32 mouse cellular contexts compared by ENCODE assay signal in genomic region chr19:42734982-42735381, GRCm38 (mm10). TPM values are rescaled to one million over a fixed set of nuclear protein-coding genes. Genes with fewer than 3 reads are reported as not detected.
DNase-seq lines count a peak whose midpoint lies in the region; ATAC-seq and TF ChIP-seq lines count a peak whose summit lies in the region.
"Had no signal": no experiment of that assay in that cellular context is flagged by ENCODE, and none has a peak within 500 bp of the region (broad histone marks: within the 10 kb centered on the region; RNA-seq: fewer than 3 reads in every experiment).

No protein-coding gene starts in this region.

- H3K9me3 ChIP-seq in MEL (replicated peaks; ENCODE audit: insufficient read depth, low read length): no peaks in the 10 kb centered on the region
- H3K9me3 ChIP-seq: embryonic facial prominence, embryonic 10.5 days; embryonic facial prominence, embryonic 15.5 days; forebrain, embryonic 12.5 days; heart, embryonic 10.5 days; heart, embryonic 15.5 days; hindbrain, embryonic 13.5 days; limb, embryonic 10.5 days; limb, embryonic 15.5 days; liver, embryonic 15.5 days had no signal

- TF ChIP-seq CTCF in MEL (IDR thresholded peaks at IDR 0.05 in 2 of 3, conservative IDR thresholded peaks at IDR 0.05 in 1 of 3; ENCODE audit: control insufficient read depth in 1 of 3, insufficient read depth in 1 of 3, low read depth in 2 of 3, low read length in 3 of 3, poor library complexity in 1 of 3, severe bottlenecking in 1 of 3): no peak

- H3K27ac ChIP-seq in MEL (ENCODE audit: control insufficient read depth, low read depth, low read length): peak overlapping the region; percentile 23
- H3K27ac ChIP-seq: embryonic facial prominence, embryonic 10.5 days; embryonic facial prominence, embryonic 15.5 days; forebrain, embryonic 12.5 days; heart, embryonic 10.5 days; heart, embryonic 15.5 days; hindbrain, embryonic 13.5 days; limb, embryonic 10.5 days; limb, embryonic 15.5 days; liver, embryonic 15.5 days had no signal

- H3K79me2 ChIP-seq in MEL (ENCODE audit: control insufficient read depth, insufficient read depth, low read length, poor library complexity): no peaks in the 10 kb centered on the region

- TF ChIP-seq RAD21 in MEL (IDR thresholded peaks at IDR 0.05; ENCODE audit: low read depth, low read length): no peak

- H3K9ac ChIP-seq in MEL (ENCODE audit: control insufficient read depth, low read depth, low read length, poor library complexity, severe bottlenecking): 0 out of 2 replicates have a peak overlapping the region, but pooled peaks have one; percentile 2
- H3K9ac ChIP-seq: embryonic facial prominence, embryonic 15.5 days; forebrain, embryonic 12.5 days; forebrain, postnatal 0 days; heart, embryonic 15.5 days; hindbrain, embryonic 13.5 days; limb, embryonic 15.5 days; liver, embryonic 15.5 days; lung, embryonic 14.5 days had no signal

- no peak for TF ChIP-seq POLR2A in MEL (IDR thresholded peaks at IDR 0.05; ENCODE audit: control insufficient read depth in 1 of 2, insufficient read depth in 1 of 2, low read depth in 1 of 2, low read length in 2 of 2, poor library complexity in 1 of 2)

- peak; percentile 31 for DNase-seq in cerebellum, adult 11-12 months
- peak; percentile 4 for DNase-seq in gastrocnemius, postnatal 10 days
- DNase-seq in gastrocnemius, adult 18-20 months (ENCODE audit: low spot score): no peak
- DNase-seq in MEL (ENCODE audit: low read depth, low spot score): peak; percentile 81
- no peak for DNase-seq in thymus, postnatal 4 days
- DNase-seq: adrenal gland, postnatal 10 days; forebrain, postnatal 0 days; gastrocnemius, postnatal 14 days; heart, postnatal 36 days; kidney, adult 9 months; kidney, postnatal 14 days; layer of hippocampus, adult 9-11 months; lung, embryonic 14.5 days; lung, postnatal 14 days; right cerebral cortex, adult 18-20 months; right cerebral cortex, postnatal 4 days had no signal

- H3K27me3 ChIP-seq in MEL (ENCODE audit: control insufficient read depth in 1 of 2, insufficient read depth in 2 of 2, low read length in 2 of 2): no peaks in the 10 kb centered on the region
- H3K27me3 ChIP-seq: CH12.LX; embryonic facial prominence, embryonic 15.5 days; forebrain, embryonic 12.5 days; heart, embryonic 15.5 days; limb, embryonic 15.5 days; liver, embryonic 15.5 days; Patski had no signal

- peak; percentile 75 to 86; a peak in 3 of 4 replicates for TF ChIP-seq EP300 in MEL (IDR thresholded peaks at IDR 0.05; ENCODE audit: low read depth in 1 of 2, low read length in 2 of 2)

- H3K4me3 ChIP-seq in MEL (ENCODE audit: control insufficient read depth in 1 of 2, insufficient read depth in 1 of 2, low read depth in 2 of 2, low read length in 2 of 2): no peak overlapping the region
- H3K4me3 ChIP-seq: embryonic facial prominence, embryonic 10.5 days; embryonic facial prominence, embryonic 15.5 days; forebrain, embryonic 12.5 days; heart, embryonic 10.5 days; heart, embryonic 15.5 days; hindbrain, embryonic 13.5 days; limb, embryonic 10.5 days; limb, embryonic 15.5 days; liver, embryonic 15.5 days had no signal

- H3K36me3 ChIP-seq in MEL (ENCODE audit: control insufficient read depth in 1 of 2, insufficient read depth in 2 of 2, low read length in 2 of 2): peaks cover 0 to 28% of the 10 kb centered on the region in 2 experiments; a peak in 2 of 4 replicates
- H3K36me3 ChIP-seq: embryonic facial prominence, embryonic 10.5 days; embryonic facial prominence, embryonic 15.5 days; forebrain, embryonic 12.5 days; heart, embryonic 10.5 days; heart, embryonic 15.5 days; hindbrain, embryonic 13.5 days; limb, embryonic 10.5 days; limb, embryonic 15.5 days; liver, embryonic 15.5 days had no signal

- no peak for ATAC-seq in cerebellum, adult (ENCODE audit: insufficient number of reproducible peaks, low FRiP score, low TSS enrichment)
- ATAC-seq in megakaryocyte progenitor cell, adult 5-6 weeks (replicated peaks; ENCODE audit: poor library complexity): peak; percentile 63
- ATAC-seq: forebrain, postnatal 0 days; intestine, embryonic 16.5 days; midbrain, embryonic 16.5 days; Patski had no signal

- peaks cover 10 to 50% of the 10 kb centered on the region in 2 experiments for H3K4me1 ChIP-seq in MEL (ENCODE audit: control insufficient read depth in 1 of 2, insufficient read depth in 2 of 2, low read length in 2 of 2)
- H3K4me1 ChIP-seq: forebrain, embryonic 12.5 days; hindbrain, embryonic 13.5 days had no signal

TF ChIP-seq in MEL, 35 proteins besides CTCF, POLR2A, EP300 and RAD21:
- TF ChIP-seq ZC3H11A (IDR thresholded peaks at IDR 0.05; ENCODE audit: low read depth, low read length) (no peak), MYC (IDR thresholded peaks at IDR 0.05; ENCODE audit: low read depth, low read length) (no peak), NRF1 (IDR thresholded peaks at IDR 0.05; ENCODE audit: insufficient read depth, low read depth, low read length, poor library complexity, severe bottlenecking) (no peak), MXI1 (IDR thresholded peaks at IDR 0.05; ENCODE audit: low read depth, low read length) (peak; percentile 47), MEF2A (IDR thresholded peaks at IDR 0.05; ENCODE audit: extremely low read depth, insufficient replicate concordance, low read depth, low read length, poor library complexity, severe bottlenecking) (no peak), MYB (IDR thresholded peaks at IDR 0.05; ENCODE audit: low read depth, low read length) (no peak), ETS1 (IDR thresholded peaks at IDR 0.05; ENCODE audit: low read depth, low read length) (peak; percentile 66), ZKSCAN1 (IDR thresholded peaks at IDR 0.05; ENCODE audit: low read depth, low read length) (no peak), TCF12 (IDR thresholded peaks at IDR 0.05; ENCODE audit: low read depth, low read length) (peak; percentile 72), E2F4 (IDR thresholded peaks at IDR 0.05; ENCODE audit: borderline replicate concordance, low read depth, low read length) (no peak), BHLHE40 (IDR thresholded peaks at IDR 0.05; ENCODE audit: borderline replicate concordance, low read depth, low read length) (0 out of 2 replicates have a peak, but pooled peaks have one; percentile 17), RCOR1 (IDR thresholded peaks at IDR 0.05; ENCODE audit: low read depth, low read length) (no peak; the same call in 1 of the 2 replicates), GABPA (IDR thresholded peaks at IDR 0.05; ENCODE audit: low read depth, low read length) (no peak), POLR2AphosphoS5 (IDR thresholded peaks at IDR 0.05; ENCODE audit: borderline replicate concordance, low read depth, low read length) (no peak), MAFK (IDR thresholded peaks at IDR 0.05; ENCODE audit: borderline replicate concordance, low read depth, low read length) (no peak), CHD2 (IDR thresholded peaks at IDR 0.05; ENCODE audit: low read length) (no peak), CHD1 (IDR thresholded peaks at IDR 0.05; ENCODE audit: low read depth, low read length) (no peak), JUND (IDR thresholded peaks at IDR 0.05; ENCODE audit: low read depth, low read length) (no peak), USF2 (IDR thresholded peaks at IDR 0.05; ENCODE audit: borderline replicate concordance in 1 of 2, insufficient read depth in 1 of 2, low read depth in 1 of 2, low read length in 2 of 2) (no peak), SMC3 (IDR thresholded peaks at IDR 0.05; ENCODE audit: low read depth, low read length) (no peak), MAZ (IDR thresholded peaks at IDR 0.05; ENCODE audit: low read depth, low read length) (no peak), NELFE (IDR thresholded peaks at IDR 0.05; ENCODE audit: low read depth, low read length) (no peak), GATA1 (IDR thresholded peaks at IDR 0.05; ENCODE audit: low read depth, low read length) (peak; percentile 73), TAL1 (IDR thresholded peaks at IDR 0.05; ENCODE audit: low read length) (peak; percentile 83), MAX (IDR thresholded peaks at IDR 0.05; ENCODE audit: low read length) (peak; percentile 42), ELF1 (IDR thresholded peaks at IDR 0.05; ENCODE audit: low read depth, low read length) (no peak), TBP (IDR thresholded peaks at IDR 0.05; ENCODE audit: low read depth, low read length) (no peak), ZNF384 (IDR thresholded peaks at IDR 0.05; ENCODE audit: low read depth, low read length) (no peak), HCFC1 (IDR thresholded peaks at IDR 0.05; ENCODE audit: low read depth, low read length) (peak; percentile 31; the same call in 1 of the 2 replicates), ZMIZ1 (IDR thresholded peaks at IDR 0.05; ENCODE audit: low read depth, low read length) (no peak), POLR2AphosphoS2 (IDR thresholded peaks at IDR 0.05; ENCODE audit: low read length) (no peak), SIN3A (IDR thresholded peaks at IDR 0.05; ENCODE audit: low read length) (peak; percentile 73; the same call in 1 of the 2 replicates), KAT2A (conservative IDR thresholded peaks at IDR 0.05; ENCODE audit: low read depth, low read length) (no peak), UBTF (IDR thresholded peaks at IDR 0.05; ENCODE audit: borderline replicate concordance, insufficient read depth, low read depth, low read length) (no peak), USF1 (IDR thresholded peaks at IDR 0.05; ENCODE audit: low read depth, low read length) (0 out of 2 replicates have a peak, but pooled peaks have one; percentile 25)
TF ChIP-seq in MEL: peak in this region for 10.

RNA-seq across cellular contexts. Expression of gene Pyroxd2, which starts 17.6 kb away (rescaled TPM):
- total RNA-seq in gastrocnemius, postnatal 10 days (2021): 1 to 10 TPM; 3.1 to 5.0 TPM
- total RNA-seq in gastrocnemius, adult 18-20 months (2021): under 1 TPM; 0.53 to 0.97 TPM
- total RNA-seq in MEL (2012; rRNA removed): 2.7 and 4.1 TPM in 2 replicates
- 10 to 100 TPM in 1 of 2 experiments, not detected in 1; 17.0 TPM for polyA plus RNA-seq in MEL (2012; ENCODE audit: insufficient read depth in 1 of 2, insufficient read length in 2 of 2, low read depth in 1 of 2, low replicate concordance in 2 of 2, missing spikeins in 1 of 2)
- total RNA-seq in megakaryocyte progenitor cell, adult 5-6 weeks (2015): 3.6 and 3.8 TPM in 2 replicates
- total RNA-seq in megakaryocyte progenitor cell, adult 5-6 weeks (2017): 3.2 and 3.7 TPM in 2 replicates
- total RNA-seq: CH12.LX, ES-E14 had no signal

RNA-seq across cellular contexts. Expression of gene Hps1, which starts 44.8 kb away (rescaled TPM):
- total RNA-seq in gastrocnemius, postnatal 10 days (2021): 1 to 10 TPM; 2.8 to 4.4 TPM
- under 1 TPM; 0.73 to 0.97 TPM for total RNA-seq in gastrocnemius, adult 18-20 months (2021)
- 20.0 and 22.6 TPM in 2 replicates for total RNA-seq in MEL (2012; rRNA removed)
- polyA plus RNA-seq in MEL (2012; ENCODE audit: insufficient read depth in 1 of 2, insufficient read length in 2 of 2, low read depth in 1 of 2, low replicate concordance in 2 of 2, missing spikeins in 1 of 2): 10 to 100 TPM in 1 of 2 experiments, not detected in 1; 43.3 TPM
- 15.1 and 15.6 TPM in 2 replicates for total RNA-seq in megakaryocyte progenitor cell, adult 5-6 weeks (2015)
- 21.4 and 40.8 TPM in 2 replicates for total RNA-seq in megakaryocyte progenitor cell, adult 5-6 weeks (2017)

Comparison
In these comparisons a context has a peak if more than half of its experiments do, and no peak if none do; other contexts are left out.
1. DNase-seq: peak in cerebellum, adult 11-12 months (single experiment), gastrocnemius, postnatal 10 days (single experiment) and MEL (single experiment); none in gastrocnemius, adult 18-20 months (single experiment) and thymus, postnatal 4 days (single experiment).